Mouse (Mus musculus) intestine, postnatal 0 days (tissue): Measurements from ENCODE around the gene Mamdc4. TPM values are rescaled to one million over a fixed set of nuclear protein-coding genes. Genes with fewer than 3 reads are reported as not detected.

Experiments
- ATAC-seq: fragments of 200-750 bp; cut with Nextera tagmentation; 2 replicates; pipeline ENCODE4 v1.8.0; 2017; ENCODE audit warnings: mild to moderate bottlenecking, moderate TSS enrichment, moderate library complexity
- H3K27ac ChIP-seq: fragments of 300-500 bp; sonication (generic); 2 replicates; pipeline ENCODE4 v1.5.1; 2014; ENCODE audit warnings: mild to moderate bottlenecking, low read depth, low read length, moderate library complexity
- H3K27me3 ChIP-seq: fragments of 300-500 bp; sonication (generic); replicated peaks from 2 replicates; pipeline ENCODE4 v1.6.1; 2014; ENCODE audit warnings: low read length, mixed read lengths; ENCODE audit not compliant: control insufficient read depth, insufficient read depth
- H3K36me3 ChIP-seq: fragments of 300-500 bp; sonication (generic); 2 replicates; pipeline ENCODE4 v1.6.1; 2014; ENCODE audit warnings: mild to moderate bottlenecking, moderate library complexity; ENCODE audit not compliant: control insufficient read depth, insufficient read depth
- H3K4me1 ChIP-seq: fragments of 300-500 bp; sonication (generic); replicated peaks from 2 replicates; pipeline ENCODE4 v1.6.1; 2014; ENCODE audit warnings: antibody characterized with exemption, low read length, mixed read lengths; ENCODE audit not compliant: control insufficient read depth, insufficient read depth
- H3K4me2 ChIP-seq: fragments of 300-500 bp; sonication (generic); replicated peaks from 2 replicates; pipeline ENCODE4 v1.6.1; 2014; ENCODE audit warnings: low read depth, mild to moderate bottlenecking, moderate library complexity
- H3K4me3 ChIP-seq: fragments of 300-500 bp; sonication (generic); 2 replicates; pipeline ENCODE4 v1.5.1; 2014; ENCODE audit warnings: low read depth, low read length
- H3K9ac ChIP-seq: fragments of 300-500 bp; sonication (generic); 2 replicates; pipeline ENCODE4 v1.6.1; 2014; ENCODE audit warnings: mild to moderate bottlenecking, low read depth, low read length
- H3K9me3 ChIP-seq: fragments of 300-500 bp; sonication (generic); 2 replicates; pipeline ENCODE4 v1.6.1; 2016; ENCODE audit warnings: mixed run types; ENCODE audit not compliant: control insufficient read depth
- CTCF ChIP-seq: sonication (generic); IDR thresholded peaks from 2 replicates; pipeline ENCODE4 v1.5.1; 2016; ENCODE audit warnings: low read depth, mild to moderate bottlenecking, control low read depth, antibody characterized with exemption, moderate library complexity
- WGBS: fragments of 180-500 bp; shearing (Covaris S2); extraction: QIAGEN DNeasy Blood & Tissue Kit; methylation state at CpG from one replicate; pipeline ENCODE4 v1.1.7; 2014; 5-methylcytosine and 5-hydroxymethylcytosine counted together
- polyA plus RNA-seq: library from polyadenylated mRNA; unstranded; fragments of >200 nt; fragmentation: Nextera tagmentation; extraction: Ambion mirVana; gene quantifications from 2 replicates; pipeline ENCODE4 v1.2.1, GENCODE M21; 2015

The Mamdc4 gene
- polyA plus RNA-seq, 1 experiment from 2014 or later: 588 TPM

DNA sequence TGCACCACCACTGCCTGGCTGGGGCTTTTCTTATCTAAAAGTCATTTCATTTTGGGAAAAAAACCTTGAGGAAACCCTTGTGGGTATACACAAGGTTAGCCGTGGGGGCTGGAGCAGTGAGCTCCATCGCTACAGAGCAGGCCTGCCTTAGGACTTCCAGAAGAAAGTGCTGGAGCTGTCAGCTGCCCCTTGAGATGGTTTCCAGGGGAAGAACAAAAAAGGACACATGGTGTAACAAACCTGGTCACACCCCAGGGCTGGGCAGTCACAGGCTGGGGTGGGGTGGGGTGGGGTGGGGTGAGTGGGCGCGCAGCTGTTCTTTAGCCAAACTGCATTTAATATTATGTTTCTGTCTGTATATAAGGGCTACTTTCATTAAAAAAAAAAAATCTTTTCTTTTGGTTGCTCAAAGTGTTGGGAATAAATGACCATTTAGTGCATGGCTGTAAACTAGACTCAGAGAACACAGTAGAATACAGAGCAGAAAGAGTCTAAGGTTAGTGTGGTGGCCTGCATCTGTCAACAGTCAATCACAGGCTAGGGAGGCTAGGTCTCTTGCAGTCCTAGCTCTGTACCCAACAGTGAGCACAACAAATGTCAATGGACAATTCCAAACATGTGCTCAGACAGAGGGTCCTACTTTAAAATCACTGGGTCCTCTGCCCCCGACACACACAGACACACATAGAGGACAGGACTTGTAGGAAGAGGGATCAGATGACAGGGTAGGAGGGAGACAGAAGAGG, 22.3 kb upstream of the Mamdc4 start:
- Histone ChIP-seq H3K4me3 (no peak overlapping the region), H3K36me3 (peaks cover 83% of the 10 kb centered on the region), H3K27ac (no peak overlapping the region), H3K9ac (no peak overlapping the region), H3K4me1 (no peaks in the 10 kb centered on the region), H3K9me3 (no peaks in the 10 kb centered on the region), H3K4me2 (no peak overlapping the region), H3K27me3 (no peaks in the 10 kb centered on the region)
- 88% methylated on average over 5 of the region's 5 CpGs for WGBS
- ATAC-seq: no peak
- no peak for TF ChIP-seq CTCF

- no peak overlapping the region for H3K27ac ChIP-seq
- H3K36me3 ChIP-seq: peaks cover 69% of the 10 kb centered on the region
- no peaks in the 10 kb centered on the region for H3K4me1 ChIP-seq
- H3K9me3 ChIP-seq: no peaks in the 10 kb centered on the region
- H3K4me3 ChIP-seq: no peak overlapping the region
- ATAC-seq: peak; percentile 54; the same call in 1 of the 2 replicates
- no peaks in the 10 kb centered on the region for H3K27me3 ChIP-seq
- no peak overlapping the region for H3K4me2 ChIP-seq
- WGBS: 62% methylated on average over 2 of the region's 2 CpGs
- TF ChIP-seq CTCF: peak; percentile 83
- no peak overlapping the region for H3K9ac ChIP-seq
Observed at GRCm38 (mm10) chr2:25591863-25592262, 17.2 kb upstream of the Mamdc4 start.

GRCm38 (mm10) chr2:25588227-25588907, 13.7 kb upstream of the Mamdc4 start:
- ATAC-seq: no peak

GRCm38 (mm10) chr2:25587290-25587689, 12.6 kb upstream of the Mamdc4 start:
- ATAC-seq: no peak
- no peaks in the 10 kb centered on the region for H3K27me3 ChIP-seq
- H3K4me3 ChIP-seq: no peak overlapping the region
- WGBS: 94% methylated on average over 8 of the region's 8 CpGs
- no peak overlapping the region for H3K4me2 ChIP-seq
- 0 out of 2 replicates have a peak, but pooled peaks cover 3% of the 10 kb centered on the region for H3K4me1 ChIP-seq
- H3K9me3 ChIP-seq: no peaks in the 10 kb centered on the region
- no peak for TF ChIP-seq CTCF
- no peak overlapping the region for H3K9ac ChIP-seq
- peaks cover 64% of the 10 kb centered on the region for H3K36me3 ChIP-seq
- no peak overlapping the region for H3K27ac ChIP-seq

More at GRCm38 (mm10) chr2:25588227-25588907, 13.7 kb upstream of the Mamdc4 start:
- peaks cover 65% of the 10 kb centered on the region for H3K36me3 ChIP-seq
- H3K27me3 ChIP-seq: no peaks in the 10 kb centered on the region
- H3K9ac ChIP-seq: no peak overlapping the region
- no peak for TF ChIP-seq CTCF
- no peaks in the 10 kb centered on the region for H3K4me1 ChIP-seq
- no peak overlapping the region for H3K4me3 ChIP-seq
- H3K27ac ChIP-seq: no peak overlapping the region
- WGBS: 92% methylated on average over 8 of the region's 8 CpGs
- no peaks in the 10 kb centered on the region for H3K9me3 ChIP-seq
- H3K4me2 ChIP-seq: no peak overlapping the region

DNA sequence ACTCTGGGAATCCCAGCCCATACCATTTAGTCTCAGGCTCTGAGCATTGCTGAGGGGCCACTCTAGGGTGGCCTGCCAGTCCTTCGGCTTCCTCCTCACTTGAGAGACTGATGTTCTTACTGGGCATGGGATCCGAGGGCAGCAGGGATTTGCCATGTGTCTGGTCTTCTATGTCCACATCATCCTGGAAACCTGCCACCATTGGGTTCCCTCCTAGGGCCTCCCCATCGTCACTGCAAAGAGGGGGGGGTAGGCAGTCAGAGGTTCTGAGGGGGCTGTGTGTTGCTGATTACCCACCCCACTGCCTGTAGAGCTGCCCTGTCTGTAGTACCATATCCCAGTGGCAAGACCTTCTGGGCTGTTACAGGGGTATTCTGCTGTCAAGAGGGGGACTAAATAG, 11.0 kb upstream of the Mamdc4 start:
- peaks cover 7% of the 10 kb centered on the region; the same call in 1 of the 2 replicates for H3K4me1 ChIP-seq
- no peak for TF ChIP-seq CTCF
- no peak overlapping the region for H3K4me2 ChIP-seq
- H3K36me3 ChIP-seq: peaks cover 47% of the 10 kb centered on the region
- H3K4me3 ChIP-seq: no peak overlapping the region
- H3K9me3 ChIP-seq: no peaks in the 10 kb centered on the region
- no peak overlapping the region for H3K9ac ChIP-seq
- ATAC-seq: no peak
- WGBS: 75% methylated on average over 3 of the region's 3 CpGs
- no peaks in the 10 kb centered on the region for H3K27me3 ChIP-seq
- H3K27ac ChIP-seq: no peak overlapping the region

GRCm38 (mm10) chr2:25584856-25585255, 10.2 kb upstream of the Mamdc4 start:
- H3K27me3 ChIP-seq: peaks cover 7% of the 10 kb centered on the region
- H3K4me2 ChIP-seq: no peak overlapping the region
- ATAC-seq: no peak
- peaks cover 40% of the 10 kb centered on the region for H3K36me3 ChIP-seq
- no peak overlapping the region for H3K27ac ChIP-seq
- no peak overlapping the region for H3K9ac ChIP-seq
- H3K4me3 ChIP-seq: no peak overlapping the region
- peaks cover 7% of the 10 kb centered on the region for H3K4me1 ChIP-seq
- WGBS: 86% methylated on average over 4 of the region's 4 CpGs
- TF ChIP-seq CTCF: no peak
- H3K9me3 ChIP-seq: no peaks in the 10 kb centered on the region
